Mouse (Mus musculus) forebrain, embryonic 11.5 days (tissue): ENCODE measurements around the gene Ugt1a8. TPM values are rescaled to one million over a fixed set of nuclear protein-coding genes. Genes with fewer than 3 reads are reported as not detected.

ENCODE experiments used
- ATAC-seq: fragments of 200-750 bp; cut with Nextera tagmentation; replicated peaks from 2 replicates; pipeline ENCODE4 v1.8.0; 2017; ENCODE audit warnings: moderate TSS enrichment; ENCODE audit not compliant: low FRiP score
- DNase-seq: peaks from one replicate; pipeline ENCODE4 v3.0.0-alpha.2; 2017; ENCODE audit warnings: low spot score
- H3K27ac ChIP-seq: fragments of 300-500 bp; sonication (generic); 2 replicates; pipeline ENCODE4 v1.5.1; 2014; ENCODE audit warnings: low read depth, low read length
- H3K27me3 ChIP-seq: fragments of 300-500 bp; sonication (generic); 2 replicates; pipeline ENCODE4 v1.6.1; 2014; ENCODE audit warnings: mild to moderate bottlenecking, low read length, mixed read lengths; ENCODE audit not compliant: control insufficient read depth, insufficient read depth
- H3K36me3 ChIP-seq: fragments of 300-500 bp; sonication (generic); 2 replicates; pipeline ENCODE4 v1.6.1; 2014; ENCODE audit warnings: mild to moderate bottlenecking, low read length, moderate library complexity, mixed read lengths; ENCODE audit not compliant: control insufficient read depth, insufficient read depth
- H3K4me1 ChIP-seq: fragments of 300-500 bp; sonication (generic); replicated peaks from 2 replicates; pipeline ENCODE4 v1.6.1; 2014; ENCODE audit warnings: low read length, mixed read lengths; ENCODE audit not compliant: control insufficient read depth, insufficient read depth
- H3K4me2 ChIP-seq: fragments of 300-500 bp; sonication (generic); 2 replicates; pipeline ENCODE4 v1.6.1; 2014; ENCODE audit warnings: low read depth, mild to moderate bottlenecking, low read length, moderate library complexity, mixed read lengths; ENCODE audit not compliant: severe bottlenecking
- H3K4me3 ChIP-seq: fragments of 300-500 bp; sonication (generic); 2 replicates; pipeline ENCODE4 v1.5.1; 2014; ENCODE audit warnings: low read depth, low read length
- H3K9ac ChIP-seq: fragments of 300-500 bp; sonication (generic); 2 replicates; pipeline ENCODE4 v1.6.1; 2014; ENCODE audit warnings: low read length
- H3K9me3 ChIP-seq: fragments of 300-500 bp; sonication (generic); 2 replicates; pipeline ENCODE4 v1.6.1; 2016; ENCODE audit warnings: low read length, mixed read lengths; ENCODE audit not compliant: control insufficient read depth
- WGBS: fragments of 180-500 bp; shearing (Covaris S2); extraction: QIAGEN DNeasy Blood & Tissue Kit; methylation state at CpG from one replicate; pipeline ENCODE4 v1.1.7; 2014; 5-methylcytosine and 5-hydroxymethylcytosine counted together
- polyA plus RNA-seq: library from polyadenylated mRNA; unstranded; fragments of >200 nt; fragmentation: Nextera tagmentation; extraction: Ambion mirVana; gene quantifications from 2 replicates; pipeline ENCODE4 v1.2.1, GENCODE M21; 2014

Ugt1a8 gene
- polyA plus RNA-seq, 1 experiment from 2014 or later, result not detected

GRCm38 (mm10) chr1:88248658-88249057 lies 161.0 kb downstream of the Ugt1a8 start:
- Histone ChIP-seq H3K9me3 (peaks cover 96% of the 10 kb centered on the region), H3K27ac (no peak overlapping the region), H3K4me1 (no peaks in the 10 kb centered on the region), H3K36me3 (no peaks in the 10 kb centered on the region), H3K27me3 (no peaks in the 10 kb centered on the region), H3K9ac (no peak overlapping the region), H3K4me2 (no peak overlapping the region), H3K4me3 (no peak overlapping the region)
- 77% methylated on average over 4 of the region's 4 CpGs for WGBS
- no peak for ATAC-seq
- DNase-seq, result no peak

- no peaks in the 10 kb centered on the region for H3K4me1 ChIP-seq
- H3K4me2 ChIP-seq, result no peak overlapping the region
- H3K27ac ChIP-seq, result no peak overlapping the region
- no peaks in the 10 kb centered on the region for H3K27me3 ChIP-seq
- peaks cover 96% of the 10 kb centered on the region for H3K9me3 ChIP-seq
- 78% methylated on average over 7 of the region's 7 CpGs for WGBS
- no peak overlapping the region for H3K4me3 ChIP-seq
- H3K36me3 ChIP-seq, result no peaks in the 10 kb centered on the region
- ATAC-seq, result no peak
- peak; percentile 69 for DNase-seq
- H3K9ac ChIP-seq, result no peak overlapping the region
Observed at GRCm38 (mm10) chr1:88249596-88249995, 162.0 kb downstream of the Ugt1a8 start.

GRCm38 (mm10) chr1:88250023-88250422 lies 162.4 kb downstream of the Ugt1a8 start:
- H3K9ac ChIP-seq, result no peak overlapping the region
- H3K27ac ChIP-seq, result no peak overlapping the region
- DNase-seq (no peak), ATAC-seq (no peak)
- no peak overlapping the region for H3K4me3 ChIP-seq
- peaks cover 96% of the 10 kb centered on the region for H3K9me3 ChIP-seq
- no peaks in the 10 kb centered on the region for H3K4me1 ChIP-seq
- no peaks in the 10 kb centered on the region for H3K36me3 ChIP-seq
- WGBS, result 82% methylated on average over 5 of the region's 5 CpGs
- H3K4me2 ChIP-seq, result no peak overlapping the region
- no peaks in the 10 kb centered on the region for H3K27me3 ChIP-seq

- Histone ChIP-seq H3K4me3 (no peak overlapping the region), H3K36me3 (no peaks in the 10 kb centered on the region), H3K9me3 (peaks cover 96% of the 10 kb centered on the region), H3K27ac (no peak overlapping the region), H3K27me3 (no peaks in the 10 kb centered on the region), H3K4me1 (no peaks in the 10 kb centered on the region), H3K4me2 (no peak overlapping the region), H3K9ac (no peak overlapping the region)
- ATAC-seq (no peak), DNase-seq (no peak)
- 77% methylated on average over 8 of the region's 8 CpGs for WGBS
Observed at GRCm38 (mm10) chr1:88253106-88253505, 165.5 kb downstream of the Ugt1a8 start.

GRCm38 (mm10) chr1:88253540-88253939 lies 165.9 kb downstream of the Ugt1a8 start:
- H3K4me1 ChIP-seq, result no peaks in the 10 kb centered on the region
- WGBS, result 71% methylated on average over 6 of the region's 6 CpGs
- DNase-seq, result no peak
- H3K4me3 ChIP-seq, result no peak overlapping the region
- no peak overlapping the region for H3K27ac ChIP-seq
- no peaks in the 10 kb centered on the region for H3K36me3 ChIP-seq
- H3K9me3 ChIP-seq, result peaks cover 93% of the 10 kb centered on the region
- no peaks in the 10 kb centered on the region for H3K27me3 ChIP-seq
- no peak overlapping the region for H3K9ac ChIP-seq
- no peak overlapping the region for H3K4me2 ChIP-seq
- no peak for ATAC-seq

- Histone ChIP-seq H3K27me3 (no peaks in the 10 kb centered on the region), H3K27ac (no peak overlapping the region), H3K4me2 (no peak overlapping the region), H3K9ac (no peak overlapping the region), H3K9me3 (peaks cover 82% of the 10 kb centered on the region), H3K36me3 (peaks cover 3% of the 10 kb centered on the region; the same call in 1 of the 2 replicates), H3K4me1 (no peaks in the 10 kb centered on the region), H3K4me3 (no peak overlapping the region)
- ATAC-seq (no peak), DNase-seq (no peak)
- WGBS, result 88% methylated on average over 12 of the region's 12 CpGs
Observed at GRCm38 (mm10) chr1:88254793-88255465, 167.3 kb downstream of the Ugt1a8 start.

- ATAC-seq, result no peak
- no peak overlapping the region for H3K4me3 ChIP-seq
- H3K27ac ChIP-seq, result no peak overlapping the region
- H3K36me3 ChIP-seq, result peaks cover 8% of the 10 kb centered on the region; the same call in 1 of the 2 replicates
- no peak for DNase-seq
- no peaks in the 10 kb centered on the region for H3K27me3 ChIP-seq
- 64% methylated on average over 2 of the region's 2 CpGs for WGBS
- H3K4me1 ChIP-seq, result no peaks in the 10 kb centered on the region
- no peak overlapping the region for H3K9ac ChIP-seq
- peaks cover 81% of the 10 kb centered on the region for H3K9me3 ChIP-seq
- H3K4me2 ChIP-seq, result no peak overlapping the region
Observed at GRCm38 (mm10) chr1:88255466-88255857, 167.8 kb downstream of the Ugt1a8 start.

GRCm38 (mm10) chr1:88255989-88256754 lies 168.6 kb downstream of the Ugt1a8 start:
- Histone ChIP-seq H3K36me3 (peaks cover 8% of the 10 kb centered on the region; the same call in 1 of the 2 replicates), H3K27me3 (no peaks in the 10 kb centered on the region), H3K9me3 (peaks cover 78% of the 10 kb centered on the region), H3K4me3 (no peak overlapping the region), H3K27ac (no peak overlapping the region), H3K4me2 (no peak overlapping the region), H3K4me1 (no peaks in the 10 kb centered on the region), H3K9ac (no peak overlapping the region)
- no peak for ATAC-seq
- WGBS, result 80% methylated on average over 13 of the region's 13 CpGs
- DNase-seq, result no peak
